12 mouse cellular contexts compared by ENCODE assay signal in the genomic region with DNA sequence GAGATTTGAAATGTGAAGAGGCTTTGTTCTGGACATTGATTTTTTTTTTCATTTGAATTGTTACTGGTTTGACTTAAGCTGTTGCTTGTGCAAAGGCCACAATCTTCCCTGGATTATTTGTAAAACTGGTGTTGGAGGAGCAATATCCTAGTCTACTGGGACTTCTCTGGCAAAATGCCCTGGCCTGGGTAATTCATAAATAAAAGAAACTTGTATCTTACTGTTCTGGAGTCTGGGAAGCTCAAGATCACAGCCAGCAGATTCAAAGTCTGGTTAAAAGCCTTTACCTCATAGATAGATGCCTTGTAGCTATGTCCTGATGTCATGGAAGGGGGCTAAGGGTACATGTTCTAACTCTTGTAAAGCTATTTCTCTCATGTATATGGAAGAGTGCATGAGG.
"Had no signal": no experiment of that assay in that cellular context is flagged by ENCODE, and none has a peak within 500 bp of the region (broad histone marks: within the 10 kb centered on the region; RNA-seq: fewer than 3 reads in every experiment).

No protein-coding gene starts in this region.

- H3K27ac ChIP-seq: kidney, postnatal 0 days; left cerebral cortex, adult 2 months; limb, embryonic 15.5 days; liver, embryonic 13.5 days; neural tube, embryonic 12.5 days had no signal

- DNase-seq: kidney, adult 9 months; liver, embryonic 13.5 days; liver, postnatal 0 days; lung, postnatal 36 days; midbrain, embryonic 14.5 days; spleen, adult 18-20 months; thymus, adult 18-20 months; thymus, postnatal 14 days had no signal

- H3K4me2 ChIP-seq: limb, embryonic 15.5 days; liver, embryonic 13.5 days; neural tube, embryonic 12.5 days had no signal

- ATAC-seq: liver, postnatal 0 days had no signal

- H3K4me3 ChIP-seq: left cerebral cortex, adult 2 months; limb, embryonic 15.5 days; liver, embryonic 13.5 days; neural tube, embryonic 12.5 days had no signal

- H3K9ac ChIP-seq: limb, embryonic 15.5 days; liver, embryonic 13.5 days; liver, postnatal 0 days; neural tube, embryonic 12.5 days had no signal

- H3K4me1 ChIP-seq: neural tube, embryonic 12.5 days had no signal

- H3K27me3 ChIP-seq: limb, embryonic 15.5 days; liver, embryonic 13.5 days; neural tube, embryonic 12.5 days had no signal

- H3K36me3 ChIP-seq: limb, embryonic 15.5 days; liver, embryonic 13.5 days; neural tube, embryonic 12.5 days had no signal

- H3K9me3 ChIP-seq: limb, embryonic 15.5 days; liver, embryonic 13.5 days; neural tube, embryonic 12.5 days had no signal
